Mouse (Mus musculus) gastrocnemius, postnatal 25 days (tissue): Measurements from ENCODE around the gene Dohh. TPM values are rescaled to one million over a fixed set of nuclear protein-coding genes. Genes with fewer than 3 reads are reported as not detected.

Source experiments
- DNase-seq: peaks from one replicate; pipeline ENCODE4 v3.0.0; 2022
- total RNA-seq, 2 experiments: library from RNA; stranded (reverse); gene quantifications; 1 replicate in 1 of 2; 2 replicates in 1 of 2; pipeline ENCODE4 v1.2.3; 2021

Gene Dohh
- total RNA-seq, 2 experiments from 2014 or later: 41.1 to 41.2 TPM

- peak; percentile 90 for DNase-seq
These were observed 27.0 kb upstream of the Dohh start, which contains the start of gene Mfsd12 for GRCm38 (mm10) chr10:81356991-81357844. Gene Mfsd12 (plus strand): TSS chr10:81357491.

GRCm38 (mm10) chr10:81358209-81358608, 26.0 kb upstream of the Dohh start:
- DNase-seq: no peak

DNA sequence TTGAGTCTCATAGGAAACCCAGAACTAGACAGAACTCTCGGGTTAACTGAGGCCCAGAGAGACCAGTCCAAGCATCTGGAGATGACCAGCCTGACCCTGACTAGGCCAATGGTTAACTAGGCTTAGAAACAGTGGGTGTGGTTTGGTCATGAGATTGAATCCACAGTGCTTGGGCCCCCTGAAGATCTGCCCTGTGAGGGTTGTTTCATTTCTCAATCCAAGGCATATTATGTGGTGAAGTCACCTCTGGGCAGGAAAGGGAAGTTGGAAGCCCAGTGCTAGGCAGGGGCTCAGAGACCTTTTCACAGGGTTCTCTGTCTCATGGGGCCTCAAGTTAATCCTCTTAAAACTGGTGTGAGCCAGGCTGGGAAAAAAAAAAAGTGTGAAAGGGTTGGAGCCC, 25.4 kb upstream of the Dohh start:
- no peak for DNase-seq

DNA sequence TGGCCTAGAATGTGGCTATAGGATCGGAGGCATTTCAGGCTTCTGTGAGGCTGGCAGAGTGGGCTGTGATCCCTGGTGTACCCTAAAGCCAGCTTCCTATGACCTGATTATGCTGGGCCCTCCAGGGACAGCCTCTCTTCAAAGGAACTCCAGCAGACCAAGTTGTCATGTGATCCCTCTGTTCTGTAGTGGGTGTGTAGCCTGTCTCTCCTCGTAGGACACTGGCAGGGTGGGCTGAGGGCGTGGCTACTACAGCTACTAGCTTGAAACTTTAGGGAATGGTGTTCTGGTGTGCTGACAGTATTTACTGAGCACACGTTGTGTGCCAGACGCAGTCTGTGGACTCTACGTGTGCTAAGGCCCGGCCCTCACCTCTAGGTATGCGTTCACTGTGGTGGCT, 23.5 kb upstream of the Dohh start:
- DNase-seq: no peak

DNA sequence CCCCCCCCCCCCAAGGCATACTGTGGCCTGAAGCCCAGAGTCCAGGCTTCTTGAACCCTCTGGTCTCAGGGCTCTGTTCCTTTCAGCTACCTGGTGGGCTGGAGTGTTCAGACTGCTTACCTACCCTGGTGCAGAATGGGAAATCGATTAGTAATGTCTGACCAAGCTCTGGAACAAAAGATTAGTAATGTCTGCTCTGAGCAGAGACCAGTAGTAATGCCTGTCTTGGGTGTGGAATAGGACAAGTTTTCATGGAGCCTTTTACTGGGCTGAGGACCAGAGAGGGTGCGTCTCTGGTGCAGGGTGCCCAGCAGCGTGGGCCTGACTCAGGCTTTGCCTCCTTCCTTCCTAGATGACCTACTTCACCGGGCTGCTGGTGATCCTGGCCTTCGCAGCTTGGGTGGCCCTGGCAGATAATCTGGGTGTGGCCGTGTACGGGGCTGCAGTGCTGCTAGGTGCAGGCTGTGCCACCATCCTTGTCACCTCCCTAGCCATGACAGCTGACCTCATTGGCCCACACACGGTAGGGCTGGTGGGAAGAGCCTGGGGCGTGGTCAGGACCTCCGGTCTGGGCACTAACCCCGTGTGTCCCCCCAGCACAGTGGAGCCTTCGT, 21.8 kb upstream of the Dohh start:
- no peak for DNase-seq

- DNase-seq: no peak
These were observed 20.5 kb upstream of the Dohh start for GRCm38 (mm10) chr10:81363436-81364346.

DNA sequence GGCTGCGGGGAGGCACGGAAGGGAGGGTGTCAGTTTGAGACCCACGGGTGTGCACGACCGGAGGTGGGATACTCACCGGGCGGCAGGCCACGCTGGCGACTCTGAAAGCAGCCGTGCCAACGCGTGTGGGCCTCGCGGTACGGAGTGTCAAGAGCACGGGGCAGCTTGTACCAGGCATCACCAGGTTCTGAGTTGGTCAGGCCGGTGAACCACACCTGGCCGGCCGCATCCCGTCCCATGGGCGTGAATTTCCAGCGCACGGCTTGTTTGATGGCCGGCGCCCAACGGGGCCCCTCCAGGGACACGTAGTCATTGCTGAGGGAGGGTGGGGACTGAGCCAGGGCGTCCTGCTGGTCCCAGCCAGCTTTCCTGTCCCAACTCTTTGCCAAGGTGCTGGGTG, 19.6 kb upstream of the Dohh start:
- no peak for DNase-seq

GRCm38 (mm10) chr10:81365073-81365472, 19.2 kb upstream of the Dohh start:
- no peak for DNase-seq

DNA sequence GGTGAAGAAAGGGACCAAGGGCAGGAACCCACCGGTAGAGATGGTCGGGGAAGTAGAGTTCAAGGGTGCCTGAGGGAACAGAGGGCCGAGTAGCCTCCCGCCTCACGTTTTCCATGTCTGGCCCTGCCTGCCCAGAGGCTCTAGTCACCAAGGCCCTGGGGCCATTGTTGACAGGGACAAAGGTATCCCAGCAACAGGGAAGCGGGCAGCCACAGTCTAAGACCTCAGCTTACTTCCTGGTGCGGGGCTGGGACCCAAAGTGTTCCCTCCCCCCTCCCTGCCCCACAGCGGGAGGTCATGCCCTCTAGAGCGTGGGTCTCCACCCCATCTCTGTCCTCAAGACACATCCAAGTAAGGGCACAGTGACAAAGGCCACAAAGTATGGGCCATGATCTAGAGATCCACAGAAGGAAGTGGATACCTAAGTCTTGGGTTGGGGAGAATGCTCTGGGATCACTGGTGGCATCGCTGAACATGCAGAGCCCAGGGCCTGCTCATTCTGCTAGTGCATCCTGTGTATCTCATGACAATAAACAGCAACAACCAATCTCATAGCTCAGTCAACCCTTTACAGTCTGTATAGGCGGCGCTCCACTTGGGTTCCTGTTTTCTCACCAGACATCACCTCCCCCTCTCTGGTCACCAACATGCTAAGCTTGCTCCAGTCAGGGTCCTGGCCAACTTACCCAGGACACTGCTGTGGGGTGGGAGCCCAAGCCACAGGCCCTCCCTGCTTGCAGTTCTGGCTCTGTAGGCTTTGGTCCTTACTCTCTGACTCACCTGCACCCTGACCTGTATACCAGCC, 18.4 kb upstream of the Dohh start, which contains the start of gene 4930404N11Rik:
Gene 4930404N11Rik (minus strand): TSS at position 145 of the 805 bp plus-strand sequence.
- DNase-seq: no peak

DNA sequence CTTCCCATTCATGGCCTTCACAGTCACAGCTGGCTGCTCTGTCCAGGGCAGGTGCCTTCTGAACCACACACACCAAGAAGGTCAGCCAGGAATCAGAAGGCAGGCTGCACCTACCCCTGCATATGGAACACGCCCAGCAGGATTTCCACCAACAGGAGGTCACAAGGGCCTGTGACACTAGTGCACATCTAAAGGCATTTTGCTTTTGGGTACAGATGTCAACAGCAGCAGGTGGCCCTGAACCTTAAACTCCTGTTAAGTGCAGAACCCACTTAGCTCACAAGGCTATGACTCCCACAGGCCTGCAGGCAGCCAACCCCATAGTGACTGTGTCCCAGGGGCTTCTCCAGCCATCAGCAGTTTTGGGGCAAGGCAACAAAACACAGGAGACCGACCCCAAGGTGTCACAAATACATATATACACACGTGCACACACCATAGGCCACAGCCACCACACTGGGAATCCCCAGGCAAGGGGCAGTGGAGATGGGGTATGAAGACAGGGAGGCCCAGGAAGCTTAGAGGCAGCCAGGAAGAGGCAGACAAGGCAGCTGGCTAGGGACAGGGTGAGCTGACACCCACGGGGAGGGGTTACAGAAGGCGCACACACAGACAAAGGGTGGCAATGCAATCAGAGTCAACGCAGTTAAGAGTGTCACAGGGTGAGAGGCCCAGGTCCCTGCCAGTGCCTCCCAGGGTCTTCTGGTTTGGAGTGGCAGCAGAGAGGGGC, 17.6 kb upstream of the Dohh start:
- DNase-seq: no peak

DNA sequence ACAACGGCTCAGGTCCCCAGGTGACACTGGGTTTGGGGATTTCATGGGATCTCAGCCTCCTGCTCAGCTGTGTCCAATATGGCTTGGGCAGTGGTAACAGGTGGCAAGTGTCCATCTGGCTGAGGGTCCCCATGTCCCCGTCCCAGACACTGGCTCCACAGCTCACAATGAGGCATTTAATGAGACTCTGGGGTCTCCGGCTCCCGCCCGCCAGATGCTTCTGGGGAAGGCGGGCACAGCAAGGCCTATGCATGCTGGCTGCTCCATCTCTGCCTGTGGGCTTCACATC, 17.1 kb upstream of the Dohh start:
- DNase-seq: no peak

- no peak for DNase-seq
These were observed 8.9 kb upstream of the Dohh start for GRCm38 (mm10) chr10:81375322-81375721.

DNA sequence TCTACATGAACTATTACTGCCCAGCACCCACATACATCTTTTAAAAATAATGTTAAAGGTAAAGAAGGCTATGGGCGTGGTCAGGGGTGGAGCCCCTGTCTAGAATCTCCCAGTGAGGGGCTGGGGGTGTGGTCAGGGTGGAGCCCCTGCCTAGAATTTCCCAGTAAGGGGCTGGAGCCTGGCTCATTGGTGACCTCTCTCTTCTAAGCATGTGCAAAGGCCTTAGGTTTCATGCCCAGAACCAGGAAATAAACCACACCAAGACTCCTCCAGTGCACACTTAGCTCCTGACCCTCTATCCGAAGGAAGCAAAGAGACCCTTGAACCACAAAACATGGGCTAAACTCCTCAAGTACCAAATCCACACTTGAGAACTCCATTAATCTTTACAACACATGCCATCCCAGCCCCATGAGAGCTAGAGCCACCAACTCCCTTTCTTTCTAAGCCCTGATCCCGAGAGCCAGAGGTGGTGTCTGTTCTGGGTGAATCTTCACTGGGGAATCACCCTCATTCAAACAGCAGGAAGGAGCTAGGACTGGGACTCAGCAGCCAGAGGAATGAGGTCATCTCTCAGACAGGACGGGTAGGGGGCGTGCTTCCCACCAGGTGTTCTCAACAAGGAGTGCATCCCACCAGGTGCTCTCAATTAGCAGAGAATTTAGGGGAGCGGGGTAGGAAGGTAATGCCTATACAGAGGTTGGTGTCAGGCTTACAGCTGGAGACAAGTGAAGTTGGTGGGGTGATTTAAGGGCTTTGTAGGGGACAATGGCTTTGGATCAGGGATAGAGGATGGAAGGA, 7.5 kb upstream of the Dohh start:
- no peak for DNase-seq

GRCm38 (mm10) chr10:81377362-81377664, 6.9 kb upstream of the Dohh start:
- DNase-seq: no peak

GRCm38 (mm10) chr10:81377793-81378552, 6.3 kb upstream of the Dohh start, which contains the start of gene Fzr1:
Gene Fzr1 (minus strand): TSS chr10:81378516.
- no peak for DNase-seq

- peak; percentile 100 for DNase-seq
These were observed 5.6 kb upstream of the Dohh start for GRCm38 (mm10) chr10:81378553-81379182.

GRCm38 (mm10) chr10:81379183-81379553, 5.1 kb upstream of the Dohh start:
- no peak for DNase-seq

DNA sequence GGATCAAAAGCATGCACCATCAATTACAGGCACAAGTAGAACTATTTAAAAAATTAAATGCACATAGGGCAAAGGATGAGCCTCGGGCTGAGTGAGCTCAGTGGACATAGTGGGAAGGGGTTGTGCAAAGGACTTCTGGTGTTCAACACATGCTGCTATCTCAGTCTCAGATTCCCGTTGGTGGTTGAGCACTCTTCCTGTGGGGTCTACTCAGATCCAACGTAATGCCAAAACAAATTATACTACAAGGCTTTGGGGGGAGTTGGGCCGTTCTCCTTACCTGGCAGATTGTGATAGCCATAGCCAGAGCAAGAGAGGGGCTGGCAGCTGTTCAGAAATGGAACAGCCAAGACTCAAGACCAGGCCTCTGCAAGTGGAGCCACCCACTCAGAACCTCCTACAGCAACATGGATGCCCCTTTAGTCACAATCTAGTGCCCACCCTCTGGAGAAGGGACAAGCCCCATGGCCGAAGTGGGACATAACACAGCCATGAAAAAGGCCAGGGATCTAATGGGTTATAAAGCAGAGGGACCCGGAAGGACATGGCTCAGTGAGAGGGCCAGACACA, 4.3 kb upstream of the Dohh start:
- no peak for DNase-seq

DNA sequence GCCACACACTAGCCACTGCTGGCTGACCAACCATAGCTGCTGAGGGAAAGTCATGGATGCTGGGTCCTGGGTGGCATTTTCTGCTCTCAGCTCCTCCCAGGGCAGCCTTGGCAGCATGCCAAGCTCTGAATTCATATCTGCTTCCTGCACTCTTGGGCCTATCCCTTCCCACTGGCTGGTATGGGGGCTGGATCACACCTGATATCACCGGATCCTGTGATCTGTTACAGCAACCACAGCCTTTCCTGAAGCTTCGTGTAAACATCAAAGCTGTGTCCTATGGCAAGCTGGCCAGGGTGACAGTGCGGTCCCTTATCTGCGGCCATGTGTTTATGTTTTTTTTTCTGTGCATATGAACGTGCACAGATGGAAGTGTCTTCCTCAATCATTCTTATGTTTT, 2.2 kb upstream of the Dohh start:
- no peak for DNase-seq
